Mouse (Mus musculus) midbrain, postnatal 0 days (tissue): ENCODE data around the gene Ankrd33. TPM values are rescaled to one million over a fixed set of nuclear protein-coding genes. Genes with fewer than 3 reads are reported as not detected.
A peak's percentile ranks its signal among the peaks of the same experiment; 100 is the strongest.

ENCODE experiments used
- ATAC-seq: fragments of 200-750 bp; cut with Nextera tagmentation; 2 replicates; pipeline ENCODE4 v1.8.0; 2017; ENCODE audit warnings: moderate number of reproducible peaks, mild to moderate bottlenecking, moderate TSS enrichment, moderate library complexity; ENCODE audit not compliant: low FRiP score
- DNase-seq: peaks from one replicate; pipeline ENCODE4 v3.0.0-alpha.2; 2015; ENCODE audit warnings: low spot score
- H3K27ac ChIP-seq: fragments of 300-500 bp; sonication (generic); 2 replicates; pipeline ENCODE4 v1.5.1; 2014; ENCODE audit warnings: low read depth, mild to moderate bottlenecking, low read length, mixed read lengths
- H3K27me3 ChIP-seq: fragments of 300-500 bp; sonication (generic); 2 replicates; pipeline ENCODE4 v1.6.1; 2014; ENCODE audit warnings: low read length, control low read depth, mixed read lengths; ENCODE audit not compliant: insufficient read depth
- H3K36me3 ChIP-seq: fragments of 300-500 bp; sonication (generic); 2 replicates; pipeline ENCODE4 v1.6.1; 2014; ENCODE audit warnings: low read length, control low read depth, mixed read lengths; ENCODE audit not compliant: insufficient read depth
- H3K4me1 ChIP-seq: fragments of 300-500 bp; sonication (generic); 2 replicates; pipeline ENCODE4 v1.6.1; 2014; ENCODE audit warnings: mild to moderate bottlenecking, control low read depth, antibody characterized with exemption, low read length, mixed read lengths; ENCODE audit not compliant: insufficient read depth
- H3K4me2 ChIP-seq: fragments of 300-500 bp; sonication (generic); 2 replicates; pipeline ENCODE4 v1.6.1; 2014; ENCODE audit warnings: low read depth, mild to moderate bottlenecking, low read length, mixed read lengths; ENCODE audit not compliant: poor library complexity, severe bottlenecking
- H3K4me3 ChIP-seq: fragments of 300-500 bp; sonication (generic); 2 replicates; pipeline ENCODE4 v1.5.1; 2014; ENCODE audit warnings: low read depth, mild to moderate bottlenecking, low read length, moderate library complexity
- H3K9ac ChIP-seq: fragments of 300-500 bp; sonication (generic); replicated peaks from 2 replicates; pipeline ENCODE4 v1.6.1; 2014; ENCODE audit warnings: mild to moderate bottlenecking, low read length, moderate library complexity, mixed read lengths; ENCODE audit not compliant: poor library complexity, severe bottlenecking
- H3K9me3 ChIP-seq: fragments of 300-500 bp; sonication (generic); 2 replicates; pipeline ENCODE4 v1.6.1; 2016; ENCODE audit warnings: low read length, control low read depth
- CTCF ChIP-seq: IDR thresholded peaks from 2 replicates; pipeline ENCODE4 v1.5.1; 2016; ENCODE audit warnings: antibody characterized with exemption, mild to moderate bottlenecking
- WGBS: fragments of 180-500 bp; shearing (Covaris S2); extraction: QIAGEN DNeasy Blood & Tissue Kit; methylation state at CpG from one replicate; pipeline ENCODE4 v1.1.7; 2014; 5-methylcytosine and 5-hydroxymethylcytosine counted together
- polyA plus RNA-seq: library from polyadenylated mRNA; unstranded; fragments of >200 nt; fragmentation: Nextera tagmentation; extraction: Ambion mirVana; gene quantifications from 2 replicates; pipeline ENCODE4 v1.2.1, GENCODE M21; 2015
- total RNA-seq: library from RNA; depleted of rRNA; stranded (reverse); fragments of >200 nt; gene quantifications from 2 replicates; pipeline ENCODE4 v1.2.3, GENCODE M21; 2014

Gene Ankrd33
- total and polyA plus RNA-seq, 2 experiments from 2014 or later, result not detected

GRCm38 (mm10) chr15:101082236-101082635, 33.3 kb upstream of the Ankrd33 start:
- no peak for DNase-seq
- H3K4me1 ChIP-seq, result 0 out of 2 replicates have a peak, but pooled peaks cover 5% of the 10 kb centered on the region
- H3K9me3 ChIP-seq, result no peaks in the 10 kb centered on the region
- no peak overlapping the region for H3K4me2 ChIP-seq
- WGBS, result 70% methylated on average over 4 of the region's 4 CpGs
- H3K36me3 ChIP-seq, result no peaks in the 10 kb centered on the region
- no peak overlapping the region for H3K9ac ChIP-seq
- ATAC-seq, result no peak
- no peak for TF ChIP-seq CTCF
- H3K4me3 ChIP-seq, result no peak overlapping the region
- no peak overlapping the region for H3K27ac ChIP-seq
- H3K27me3 ChIP-seq, result no peaks in the 10 kb centered on the region

GRCm38 (mm10) chr15:101084499-101084898, 31.1 kb upstream of the Ankrd33 start:
- 86% methylated on average over 10 of the region's 10 CpGs for WGBS
- no peak overlapping the region for H3K4me3 ChIP-seq
- H3K36me3 ChIP-seq, result no peaks in the 10 kb centered on the region
- no peak overlapping the region for H3K9ac ChIP-seq
- no peaks in the 10 kb centered on the region for H3K27me3 ChIP-seq
- no peak overlapping the region for H3K27ac ChIP-seq
- no peaks in the 10 kb centered on the region for H3K9me3 ChIP-seq
- TF ChIP-seq CTCF, result no peak
- ATAC-seq, result no peak
- H3K4me1 ChIP-seq, result peaks cover 2% of the 10 kb centered on the region; the same call in 1 of the 2 replicates
- DNase-seq, result no peak
- no peak overlapping the region for H3K4me2 ChIP-seq

GRCm38 (mm10) chr15:101086451-101086850, 29.1 kb upstream of the Ankrd33 start:
- WGBS, result 70% methylated on average over 9 of the region's 9 CpGs
- ATAC-seq, result no peak

GRCm38 (mm10) chr15:101086956-101087355, 28.6 kb upstream of the Ankrd33 start:
- Histone ChIP-seq H3K9ac (no peak overlapping the region), H3K4me1 (peaks cover 2% of the 10 kb centered on the region; the same call in 1 of the 2 replicates), H3K9me3 (no peaks in the 10 kb centered on the region), H3K27ac (no peak overlapping the region), H3K27me3 (no peaks in the 10 kb centered on the region), H3K4me2 (no peak overlapping the region), H3K36me3 (no peaks in the 10 kb centered on the region), H3K4me3 (no peak overlapping the region)
- peak; percentile 58 for DNase-seq
- 63% methylated on average over 3 of the region's 3 CpGs for WGBS
- ATAC-seq, result no peak
- TF ChIP-seq CTCF, result no peak

More at GRCm38 (mm10) chr15:101086451-101086850, 29.1 kb upstream of the Ankrd33 start:
- Histone ChIP-seq H3K9ac (no peak overlapping the region), H3K27me3 (no peaks in the 10 kb centered on the region), H3K4me2 (no peak overlapping the region), H3K4me3 (no peak overlapping the region), H3K9me3 (no peaks in the 10 kb centered on the region), H3K4me1 (peaks cover 2% of the 10 kb centered on the region; the same call in 1 of the 2 replicates), H3K27ac (no peak overlapping the region), H3K36me3 (no peaks in the 10 kb centered on the region)
- no peak for DNase-seq
- no peak for TF ChIP-seq CTCF

- WGBS, result 23% methylated on average over 4 of the region's 4 CpGs
- Histone ChIP-seq H3K4me2 (no peak overlapping the region), H3K27ac (0 out of 2 replicates have a peak overlapping the region, but pooled peaks have one; percentile 32)
Observed at GRCm38 (mm10) chr15:101088291-101088690, 27.3 kb upstream of the Ankrd33 start.

GRCm38 (mm10) chr15:101091551-101091950, 24.0 kb upstream of the Ankrd33 start:
- TF ChIP-seq CTCF, result no peak
- 96% methylated on average over 8 of the region's 8 CpGs for WGBS
- no peak for ATAC-seq

More at GRCm38 (mm10) chr15:101088291-101088690, 27.3 kb upstream of the Ankrd33 start:
- Histone ChIP-seq H3K9ac (no peak overlapping the region), H3K4me3 (no peak overlapping the region), H3K9me3 (no peaks in the 10 kb centered on the region), H3K27me3 (no peaks in the 10 kb centered on the region), H3K4me1 (peaks cover 5% of the 10 kb centered on the region; the same call in 1 of the 2 replicates), H3K36me3 (no peaks in the 10 kb centered on the region)
- DNase-seq, result peak; percentile 58
- no peak for ATAC-seq
- TF ChIP-seq CTCF, result no peak

More at GRCm38 (mm10) chr15:101091551-101091950, 24.0 kb upstream of the Ankrd33 start:
- Histone ChIP-seq H3K9ac (no peak overlapping the region), H3K9me3 (no peaks in the 10 kb centered on the region), H3K36me3 (no peaks in the 10 kb centered on the region), H3K4me3 (no peak overlapping the region), H3K4me2 (no peak overlapping the region), H3K4me1 (peaks cover 5% of the 10 kb centered on the region; the same call in 1 of the 2 replicates), H3K27ac (no peak overlapping the region), H3K27me3 (no peaks in the 10 kb centered on the region)
- no peak for DNase-seq
